Mouse (Mus musculus) embryonic facial prominence, embryonic 11.5 days (tissue): Measurements from ENCODE around the gene Sp6. TPM values are rescaled to one million over a fixed set of nuclear protein-coding genes. Genes with fewer than 3 reads are reported as not detected.

Source experiments
- ATAC-seq: fragments of 200-750 bp; cut with Nextera tagmentation; replicated peaks from 2 replicates; pipeline ENCODE4 v1.8.0; 2017; ENCODE audit warnings: low read depth; ENCODE audit not compliant: insufficient number of reproducible peaks, low FRiP score, low TSS enrichment
- DNase-seq: peaks from one replicate; pipeline ENCODE4 v3.0.0-alpha.2; 2015; ENCODE audit warnings: low spot score
- H3K27ac ChIP-seq: fragments of 300-500 bp; sonication (generic); replicated peaks from 2 replicates; pipeline ENCODE4 v1.5.1; 2014; ENCODE audit warnings: mild to moderate bottlenecking, low read depth, low read length, control low read depth
- H3K27me3 ChIP-seq: fragments of 300-500 bp; sonication (generic); 2 replicates; pipeline ENCODE4 v1.6.1; 2014; ENCODE audit warnings: mild to moderate bottlenecking, low read length, moderate library complexity, mixed read lengths; ENCODE audit not compliant: control insufficient read depth, insufficient read depth
- H3K36me3 ChIP-seq: fragments of 300-500 bp; sonication (generic); replicated peaks from 2 replicates; pipeline ENCODE4 v1.6.1; 2014; ENCODE audit warnings: low read depth, mild to moderate bottlenecking, low read length, moderate library complexity, mixed read lengths; ENCODE audit not compliant: control insufficient read depth, insufficient read depth
- H3K4me1 ChIP-seq: fragments of 300-500 bp; sonication (generic); 2 replicates; pipeline ENCODE4 v1.6.1; 2014; ENCODE audit warnings: low read length, mixed read lengths; ENCODE audit not compliant: control insufficient read depth, insufficient read depth
- H3K4me2 ChIP-seq: fragments of 300-500 bp; sonication (generic); 2 replicates; pipeline ENCODE4 v1.6.1; 2014; ENCODE audit warnings: low read depth, mild to moderate bottlenecking, control low read depth, low read length, moderate library complexity
- H3K4me3 ChIP-seq: fragments of 300-500 bp; sonication (generic); 2 replicates; pipeline ENCODE4 v1.5.1; 2014; ENCODE audit warnings: low read depth, low read length, control low read depth
- H3K9ac ChIP-seq: fragments of 300-500 bp; sonication (generic); replicated peaks from 2 replicates; pipeline ENCODE4 v1.6.1; 2014; ENCODE audit warnings: mild to moderate bottlenecking, control low read depth, low read length
- H3K9me3 ChIP-seq: fragments of 300-500 bp; sonication (generic); replicated peaks from 2 replicates; pipeline ENCODE4 v1.6.1; 2016; ENCODE audit warnings: mild to moderate bottlenecking, low read length, inconsistent platforms, mixed read lengths; ENCODE audit not compliant: control insufficient read depth
- WGBS: fragments of 180-500 bp; shearing (Covaris S2); extraction: QIAGEN DNeasy Blood & Tissue Kit; methylation state at CpG from one replicate; pipeline ENCODE4 v1.1.7; 2014; 5-methylcytosine and 5-hydroxymethylcytosine counted together
- polyA plus RNA-seq: library from polyadenylated mRNA; unstranded; fragments of >200 nt; fragmentation: Nextera tagmentation; extraction: Ambion mirVana; gene quantifications from 2 replicates; pipeline ENCODE4 v1.2.1, GENCODE M21; 2014

Sp6 gene
- polyA plus RNA-seq, 1 experiment from 2014 or later, result 0.45 TPM

GRCm38 (mm10) chr11:96986463-96986862 lies 26.7 kb upstream of the Sp6 start:
- Histone ChIP-seq H3K27ac (no peak overlapping the region), H3K9ac (no peak overlapping the region), H3K4me2 (no peak overlapping the region), H3K27me3 (peaks cover 2% of the 10 kb centered on the region), H3K9me3 (no peaks in the 10 kb centered on the region), H3K36me3 (no peaks in the 10 kb centered on the region), H3K4me3 (no peak overlapping the region), H3K4me1 (no peaks in the 10 kb centered on the region; the same call in 1 of the 2 replicates)
- DNase-seq (no peak), ATAC-seq (no peak)
- 58% methylated on average over 3 of the region's 3 CpGs for WGBS

- DNase-seq, result peak; percentile 40
- H3K36me3 ChIP-seq, result no peaks in the 10 kb centered on the region
- WGBS, result 6% methylated on average over 31 of the region's 31 CpGs
- H3K9me3 ChIP-seq, result no peaks in the 10 kb centered on the region
- peak overlapping the region; percentile 3 for H3K9ac ChIP-seq
- H3K27me3 ChIP-seq, result peaks cover 2% of the 10 kb centered on the region
- peak overlapping the region; percentile 18 for H3K4me3 ChIP-seq
- no peak for ATAC-seq
- peak overlapping the region; percentile 41 for H3K4me2 ChIP-seq
- no peaks in the 10 kb centered on the region; the same call in 1 of the 2 replicates for H3K4me1 ChIP-seq
- H3K27ac ChIP-seq, result no peak overlapping the region
Observed at GRCm38 (mm10) chr11:96987873-96988655, 25.1 kb upstream of the Sp6 start.

GRCm38 (mm10) chr11:96991501-96991900 lies 21.7 kb upstream of the Sp6 start:
- no peak overlapping the region for H3K9ac ChIP-seq
- peaks cover 1% of the 10 kb centered on the region; the same call in 1 of the 2 replicates for H3K27me3 ChIP-seq
- WGBS, result 78% methylated on average over 5 of the region's 5 CpGs
- ATAC-seq, result no peak
- H3K36me3 ChIP-seq, result no peaks in the 10 kb centered on the region
- H3K27ac ChIP-seq, result no peak overlapping the region
- no peak overlapping the region for H3K4me2 ChIP-seq
- no peak for DNase-seq
- no peak overlapping the region for H3K4me3 ChIP-seq
- H3K4me1 ChIP-seq, result no peaks in the 10 kb centered on the region; the same call in none of the 2 replicates
- no peaks in the 10 kb centered on the region for H3K9me3 ChIP-seq

GRCm38 (mm10) chr11:96992722-96993311 lies 20.4 kb upstream of the Sp6 start:
- H3K9ac ChIP-seq, result no peak overlapping the region
- H3K4me2 ChIP-seq, result no peak overlapping the region
- WGBS, result 29% methylated on average over 8 of the region's 8 CpGs
- ATAC-seq (no peak), DNase-seq (no peak)
- no peaks in the 10 kb centered on the region for H3K9me3 ChIP-seq
- H3K4me3 ChIP-seq, result no peak overlapping the region
- peaks cover 9% of the 10 kb centered on the region; the same call in 1 of the 2 replicates for H3K27me3 ChIP-seq
- peaks cover 3% of the 10 kb centered on the region; the same call in 1 of the 2 replicates for H3K4me1 ChIP-seq
- H3K36me3 ChIP-seq, result no peaks in the 10 kb centered on the region
- H3K27ac ChIP-seq, result no peak overlapping the region

GRCm38 (mm10) chr11:96995031-96995430 lies 18.2 kb upstream of the Sp6 start:
- Histone ChIP-seq H3K4me3 (no peak overlapping the region), H3K9ac (peak overlapping the region; percentile 22; the same call in 1 of the 2 replicates), H3K27ac (no peak overlapping the region), H3K36me3 (no peaks in the 10 kb centered on the region), H3K4me1 (peaks cover 3% of the 10 kb centered on the region; the same call in 1 of the 2 replicates), H3K4me2 (0 out of 2 replicates have a peak overlapping the region, but pooled peaks have one; percentile 2), H3K27me3 (peaks cover 11% of the 10 kb centered on the region; the same call in 1 of the 2 replicates), H3K9me3 (no peaks in the 10 kb centered on the region)
- no peak for ATAC-seq
- WGBS, result 13% methylated on average over 5 of the region's 5 CpGs
- DNase-seq, result no peak

GRCm38 (mm10) chr11:96995836-96996772 lies 17.1 kb upstream of the Sp6 start:
- peaks cover 3% of the 10 kb centered on the region; the same call in 1 of the 2 replicates for H3K4me1 ChIP-seq
- 73% methylated on average over 15 of the region's 15 CpGs for WGBS
- H3K4me2 ChIP-seq, result no peak overlapping the region
- no peak overlapping the region for H3K4me3 ChIP-seq
- no peaks in the 10 kb centered on the region for H3K9me3 ChIP-seq
- no peak overlapping the region for H3K27ac ChIP-seq
- ATAC-seq (no peak), DNase-seq (no peak)
- no peak overlapping the region; the same call in 1 of the 2 replicates for H3K9ac ChIP-seq
- H3K27me3 ChIP-seq, result peaks cover 11% of the 10 kb centered on the region; the same call in 1 of the 2 replicates
- no peaks in the 10 kb centered on the region for H3K36me3 ChIP-seq

GRCm38 (mm10) chr11:96996773-96997379 lies 16.3 kb upstream of the Sp6 start:
- H3K27ac ChIP-seq, result no peak overlapping the region
- DNase-seq, result no peak
- WGBS, result 15% methylated on average over 17 of the region's 17 CpGs

More at GRCm38 (mm10) chr11:96996773-96997379, 16.3 kb upstream of the Sp6 start:
- peak; percentile 56; the same call in 1 of the 2 replicates for ATAC-seq
- Histone ChIP-seq H3K36me3 (no peaks in the 10 kb centered on the region), H3K4me1 (peaks cover 3% of the 10 kb centered on the region; the same call in 1 of the 2 replicates), H3K9ac (peak overlapping the region; percentile 71), H3K9me3 (no peaks in the 10 kb centered on the region), H3K27me3 (peaks cover 11% of the 10 kb centered on the region; the same call in 1 of the 2 replicates), H3K4me2 (peak overlapping the region; percentile 63), H3K4me3 (peak overlapping the region; percentile 32)
